Mouse (Mus musculus) bone marrow, adult 2 months (tissue): ENCODE data around the gene Sos1.
A peak's percentile ranks its signal among the peaks of the same experiment; 100 is the strongest.

ENCODE experiments used
- CTCF ChIP-seq: fragments of 200-500 bp; IDR thresholded peaks from 2 replicates; pipeline ENCODE4 v1.5.1; 2011; ENCODE audit warnings: low read length, control low read depth; ENCODE audit not compliant: control insufficient read depth, insufficient read depth
- POLR2A ChIP-seq: fragments of 200-500 bp; IDR thresholded peaks from 2 replicates; pipeline ENCODE4 v1.6.1; 2011; ENCODE audit warnings: low read depth, mild to moderate bottlenecking, control low read depth, low read length, borderline replicate concordance; ENCODE audit not compliant: control insufficient read depth

- TF ChIP-seq CTCF (no peak), POLR2A (peak; percentile 82; the same call in 1 of the 2 replicates)
Observed at GRCm38 (mm10) chr17:80480031-80480854, at the start of gene Sos1.
